22 mouse cellular contexts compared by ENCODE assay signal in the genomic region with DNA sequence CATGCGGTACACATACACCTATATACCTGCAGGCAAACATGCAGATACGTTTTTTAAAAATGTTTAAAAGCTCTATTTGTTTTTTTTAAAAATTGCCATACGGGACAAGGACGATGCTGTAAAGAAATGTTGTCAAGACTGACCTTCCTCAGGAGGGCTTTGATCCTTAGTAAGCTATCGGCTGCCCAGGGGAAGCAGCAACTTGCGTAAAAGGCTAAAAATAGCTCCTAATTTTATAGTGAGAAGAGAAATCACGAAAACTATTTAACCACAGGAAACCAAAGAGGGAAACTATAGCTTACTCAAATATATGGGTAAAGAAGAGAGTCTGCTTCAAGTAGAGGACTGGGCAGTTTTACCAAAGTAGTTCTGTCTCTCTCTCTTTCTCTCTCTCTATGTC.
DNase-seq lines count a peak whose midpoint lies in the region; ATAC-seq and TF ChIP-seq lines count a peak whose summit lies in the region.
"Had no signal": no experiment of that assay in that cellular context is flagged by ENCODE, and none has a peak within 500 bp of the region (broad histone marks: within the 10 kb centered on the region; RNA-seq: fewer than 3 reads in every experiment).

No protein-coding gene starts in this region.

- TF ChIP-seq CTCF in MEL (IDR thresholded peaks at IDR 0.05 in 2 of 3, conservative IDR thresholded peaks at IDR 0.05 in 1 of 3; ENCODE audit: control insufficient read depth in 1 of 3, insufficient read depth in 1 of 3, low read depth in 2 of 3, low read length in 3 of 3, poor library complexity in 1 of 3, severe bottlenecking in 1 of 3) = no peak

- no peak for TF ChIP-seq EP300 in MEL (IDR thresholded peaks at IDR 0.05; ENCODE audit: low read depth in 1 of 2, low read length in 2 of 2)

- WGBS in midbrain, embryonic 10.5 days = 77% methylated on average over 7 of the region's 7 CpGs
- 77% methylated on average over 7 of the region's 7 CpGs for WGBS in midbrain, embryonic 16.5 days

- no peak for ATAC-seq in midbrain, embryonic 16.5 days
- peak; percentile 54 for ATAC-seq in granulocyte monocyte progenitor cell, adult 5-6 weeks (replicated peaks; ENCODE audit: poor library complexity, severe bottlenecking)
- 0 out of 2 replicates have a peak, but pooled peaks have one; percentile 26 for ATAC-seq in megakaryocyte progenitor cell, adult 5-6 weeks (replicated peaks; ENCODE audit: poor library complexity)
- ATAC-seq: CD4-positive, CD25-positive, alpha-beta regulatory T cell, adult 4 months; forebrain, embryonic 13.5 days; intestine, embryonic 15.5 days had no signal

- TF ChIP-seq RAD21 in MEL (IDR thresholded peaks at IDR 0.05; ENCODE audit: low read depth, low read length) = no peak

- no peak overlapping the region for H3K4me3 ChIP-seq in midbrain, embryonic 10.5 days
- H3K4me3 ChIP-seq in midbrain, embryonic 16.5 days (ENCODE audit: low read depth, low read length) = no peak overlapping the region
- H3K4me3 ChIP-seq in MEL (ENCODE audit: control insufficient read depth in 1 of 2, insufficient read depth in 1 of 2, low read depth in 2 of 2, low read length in 2 of 2) = no peak overlapping the region
- H3K4me3 ChIP-seq: embryonic facial prominence, embryonic 12.5 days; forebrain, embryonic 13.5 days; heart, adult 2 months; heart, embryonic 15.5 days; hindbrain, embryonic 10.5 days; intestine, embryonic 15.5 days had no signal

- H3K27ac ChIP-seq in midbrain, embryonic 10.5 days (replicated peaks) = peak overlapping the region; percentile 87; the same call in 1 of the 2 replicates
- no peak overlapping the region for H3K27ac ChIP-seq in midbrain, embryonic 16.5 days (ENCODE audit: low read length)
- H3K27ac ChIP-seq in MEL (ENCODE audit: control insufficient read depth, low read depth, low read length) = no peak overlapping the region
- H3K27ac ChIP-seq: embryonic facial prominence, embryonic 12.5 days; forebrain, embryonic 13.5 days; heart, adult 2 months; heart, embryonic 15.5 days; intestine, embryonic 15.5 days had no signal

- no peak for DNase-seq in midbrain, embryonic 10.5 days (ENCODE audit: low spot score)
- DNase-seq in MEL (ENCODE audit: low read depth, low spot score) = no peak
- no peak for DNase-seq in kidney, postnatal 14 days
- no peak for DNase-seq in gastrocnemius, adult 18-20 months (ENCODE audit: low spot score)
- DNase-seq: adrenal gland, postnatal 14 days; B cell, adult 2 months; cerebellum, adult 18-20 months; cerebellum, adult 9-11 months; cerebellum, postnatal 36 days; heart, adult 2 months had no signal

- peaks cover 35% of the 10 kb centered on the region for H3K4me1 ChIP-seq in midbrain, embryonic 10.5 days
- peaks cover 4% of the 10 kb centered on the region; the same call in 1 of the 2 replicates for H3K4me1 ChIP-seq in midbrain, embryonic 16.5 days (ENCODE audit: control insufficient read depth, insufficient read depth, low read length)
- peaks cover 6 to 17% of the 10 kb centered on the region in 2 experiments for H3K4me1 ChIP-seq in MEL (ENCODE audit: control insufficient read depth in 1 of 2, insufficient read depth in 2 of 2, low read length in 2 of 2)

- H3K36me3 ChIP-seq in midbrain, embryonic 10.5 days = no peaks in the 10 kb centered on the region
- no peaks in the 10 kb centered on the region for H3K36me3 ChIP-seq in midbrain, embryonic 16.5 days (ENCODE audit: control insufficient read depth, insufficient read depth, low read length)
- peaks cover 0 to 21% of the 10 kb centered on the region in 2 experiments; a peak in 2 of 4 replicates for H3K36me3 ChIP-seq in MEL (ENCODE audit: control insufficient read depth in 1 of 2, insufficient read depth in 2 of 2, low read length in 2 of 2)
- H3K36me3 ChIP-seq: embryonic facial prominence, embryonic 12.5 days; G1E; heart, embryonic 15.5 days; hindbrain, embryonic 10.5 days; intestine, embryonic 15.5 days had no signal

- no peak overlapping the region for H3K9ac ChIP-seq in midbrain, embryonic 16.5 days (ENCODE audit: low read depth, low read length)
- H3K9ac ChIP-seq in MEL (ENCODE audit: control insufficient read depth, low read depth, low read length, poor library complexity, severe bottlenecking) = no peak overlapping the region
- H3K9ac ChIP-seq: embryonic facial prominence, embryonic 12.5 days; forebrain, embryonic 13.5 days; heart, embryonic 15.5 days; hindbrain, embryonic 14.5 days; intestine, embryonic 15.5 days had no signal

- TF ChIP-seq POLR2A in MEL (IDR thresholded peaks at IDR 0.05; ENCODE audit: control insufficient read depth in 1 of 2, insufficient read depth in 1 of 2, low read depth in 1 of 2, low read length in 2 of 2, poor library complexity in 1 of 2) = no peak

- no peaks in the 10 kb centered on the region for H3K27me3 ChIP-seq in midbrain, embryonic 10.5 days (ENCODE audit: low read depth, poor library complexity, severe bottlenecking)
- H3K27me3 ChIP-seq in midbrain, embryonic 16.5 days (ENCODE audit: control insufficient read depth, insufficient read depth, low read depth, low read length) = no peaks in the 10 kb centered on the region
- H3K27me3 ChIP-seq in MEL (ENCODE audit: control insufficient read depth in 1 of 2, insufficient read depth in 2 of 2, low read length in 2 of 2) = no peaks in the 10 kb centered on the region
- H3K27me3 ChIP-seq: embryonic facial prominence, embryonic 12.5 days; forebrain, embryonic 13.5 days; heart, embryonic 15.5 days; intestine, embryonic 15.5 days had no signal

- H3K79me2 ChIP-seq in MEL (ENCODE audit: control insufficient read depth, insufficient read depth, low read length, poor library complexity) = no peaks in the 10 kb centered on the region

- H3K4me2 ChIP-seq in midbrain, embryonic 16.5 days (ENCODE audit: low read length) = no peak overlapping the region
- H3K4me2 ChIP-seq: embryonic facial prominence, embryonic 12.5 days; forebrain, embryonic 13.5 days; heart, embryonic 11.5 days; heart, embryonic 15.5 days; hindbrain, embryonic 14.5 days; intestine, embryonic 15.5 days had no signal

- H3K9me3 ChIP-seq in midbrain, embryonic 10.5 days (replicated peaks) = no peaks in the 10 kb centered on the region
- H3K9me3 ChIP-seq in midbrain, embryonic 16.5 days (replicated peaks; ENCODE audit: control insufficient read depth, low read length, poor library complexity, severe bottlenecking) = no peaks in the 10 kb centered on the region
- no peaks in the 10 kb centered on the region for H3K9me3 ChIP-seq in MEL (replicated peaks; ENCODE audit: insufficient read depth, low read length)
- H3K9me3 ChIP-seq: embryonic facial prominence, embryonic 12.5 days; forebrain, embryonic 13.5 days; G1E; heart, embryonic 15.5 days; hindbrain, embryonic 10.5 days; intestine, embryonic 15.5 days had no signal

TF ChIP-seq in MEL, 35 proteins besides CTCF, POLR2A, EP300 and RAD21:
- no peak for TF ChIP-seq MAZ (IDR thresholded peaks at IDR 0.05; ENCODE audit: low read depth, low read length)
- TF ChIP-seq BHLHE40 (IDR thresholded peaks at IDR 0.05; ENCODE audit: borderline replicate concordance, low read depth, low read length) = no peak
- peak; percentile 61; the same call in 1 of the 2 replicates for TF ChIP-seq MEF2A (IDR thresholded peaks at IDR 0.05; ENCODE audit: extremely low read depth, insufficient replicate concordance, low read depth, low read length, poor library complexity, severe bottlenecking)
- no peak for TF ChIP-seq MYC (IDR thresholded peaks at IDR 0.05; ENCODE audit: low read depth, low read length)
- TF ChIP-seq GATA1 (IDR thresholded peaks at IDR 0.05; ENCODE audit: low read depth, low read length) = no peak
